Mouse (Mus musculus): ENCODE measurements at regions not wholly inside any gene's neighbourhood (a gene's known extent, or its start where the extent isn't known, plus 50 kb on each side); places are given as distances from the start of the nearest gene placed in this dataset.

GRCm38 (mm10) chr1:41603471-41603870 is 798.1 kb downstream of the Tmem182 start:
- dilution Hi-C loops (cut with MboI; ENCODE audit: extremely low pct_ligation_motif_present, extremely low pct_unique_long_range_greater_than_20kb, low sequenced_read_pairs), result no loop called here
- no peak overlapping the region for H3K27ac ChIP-seq (ENCODE audit: insufficient read depth, low read depth)

GRCm38 (mm10) chr1:41604996-41605747 is 799.8 kb downstream of the Tmem182 start:
- H3K36me3 ChIP-seq (replicated peaks in 1 of 2; ENCODE audit: control insufficient read depth in 1 of 2, insufficient read depth in 1 of 2, low read length in 1 of 2), result no peaks in the 10 kb centered on the region
- H3K9ac ChIP-seq (ENCODE audit: insufficient read depth, low read depth), result no peak overlapping the region
- no peak overlapping the region for H3K27ac ChIP-seq (ENCODE audit: insufficient read depth, low read depth)
- dilution Hi-C loops (cut with MboI; ENCODE audit: extremely low pct_ligation_motif_present, extremely low pct_unique_long_range_greater_than_20kb, low sequenced_read_pairs), result no loop called here
- H3K27me3 ChIP-seq (replicated peaks), result no peaks in the 10 kb centered on the region
- in situ Hi-C loops (cut with MboI; ENCODE audit: low pct_ligation_motif_present, low pct_unique_long_range_greater_than_20kb, low sequenced_read_pairs), result no loop called here
- H3K4me1 ChIP-seq (ENCODE audit: control insufficient read depth in 1 of 2, insufficient read depth in 2 of 2), result no peaks in the 10 kb centered on the region
- DNase-seq (ENCODE audit: extremely low read depth), result no peak
- H3K9me3 ChIP-seq (replicated peaks; ENCODE audit: low read length), result peaks cover 45% of the 10 kb centered on the region
- H3K79me2 ChIP-seq (replicated peaks; ENCODE audit: control insufficient read depth, extremely low read depth, insufficient read depth, poor library complexity, severe bottlenecking), result no peaks in the 10 kb centered on the region
- TF ChIP-seq ZNF384 (IDR thresholded peaks at IDR 0.05; ENCODE audit: low read depth, low read length) (no peak), EP300 (IDR thresholded peaks at IDR 0.05; ENCODE audit: low read length) (no peak), NRF1 (IDR thresholded peaks at IDR 0.05; ENCODE audit: low read depth, low read length) (no peak), HCFC1 (IDR thresholded peaks at IDR 0.05; ENCODE audit: low read depth, low read length) (no peak), ETS1 (conservative IDR thresholded peaks at IDR 0.05; ENCODE audit: low read depth, low read length) (no peak), TCF12 (IDR thresholded peaks at IDR 0.05; ENCODE audit: low read depth, low read length) (no peak), MEF2A (IDR thresholded peaks at IDR 0.05; ENCODE audit: borderline replicate concordance, low read depth, low read length) (no peak), KAT2A (IDR thresholded peaks at IDR 0.05; ENCODE audit: insufficient replicate concordance, low read length) (no peak), CTCF (conservative IDR thresholded peaks at IDR 0.05 in 1 of 2, IDR thresholded peaks at IDR 0.05 in 1 of 2; ENCODE audit: low read depth in 2 of 2, low read length in 2 of 2) (no peak), BHLHE40 (IDR thresholded peaks at IDR 0.05; ENCODE audit: low read depth, low read length) (no peak), CHD2 (IDR thresholded peaks at IDR 0.05; ENCODE audit: low read length) (no peak), PAX5 (IDR thresholded peaks at IDR 0.05; ENCODE audit: low read length) (no peak)
- no peak overlapping the region for H3K4me2 ChIP-seq (ENCODE audit: insufficient read depth, low read depth, poor library complexity, severe bottlenecking)
- H3K4me3 ChIP-seq (replicated peaks in 1 of 3; ENCODE audit: low read depth in 2 of 3, low read length in 2 of 3, poor library complexity in 1 of 3), result no peak overlapping the region

More at GRCm38 (mm10) chr1:41603471-41603870, 798.1 kb downstream of the Tmem182 start:
- TF ChIP-seq POLR2A (IDR thresholded peaks at IDR 0.05; ENCODE audit: low read depth, low read length) (no peak), E2F4 (IDR thresholded peaks at IDR 0.05; ENCODE audit: insufficient replicate concordance, low read depth, low read length) (no peak), USF1 (IDR thresholded peaks at IDR 0.05; ENCODE audit: low read depth, low read length) (no peak), NELFE (IDR thresholded peaks at IDR 0.05; ENCODE audit: low read depth, low read length) (no peak), HCFC1 (IDR thresholded peaks at IDR 0.05; ENCODE audit: low read depth, low read length) (no peak), TCF12 (IDR thresholded peaks at IDR 0.05; ENCODE audit: low read depth, low read length) (no peak), UBTF (IDR thresholded peaks at IDR 0.05; ENCODE audit: low read depth, low read length) (no peak), JUND (conservative IDR thresholded peaks at IDR 0.05; ENCODE audit: low read depth, low read length) (no peak)
- H3K27me3 ChIP-seq (replicated peaks), result no peaks in the 10 kb centered on the region
- no peak for DNase-seq (ENCODE audit: extremely low read depth)
- no peak overlapping the region for H3K4me2 ChIP-seq (ENCODE audit: insufficient read depth, low read depth, poor library complexity, severe bottlenecking)
- H3K9ac ChIP-seq (ENCODE audit: insufficient read depth, low read depth), result no peak overlapping the region
- no peak overlapping the region for H3K4me3 ChIP-seq (replicated peaks in 1 of 3; ENCODE audit: low read depth in 2 of 3, low read length in 2 of 3, poor library complexity in 1 of 3)
- no peaks in the 10 kb centered on the region for H3K79me2 ChIP-seq (replicated peaks; ENCODE audit: control insufficient read depth, extremely low read depth, insufficient read depth, poor library complexity, severe bottlenecking)
- H3K36me3 ChIP-seq (replicated peaks in 1 of 2; ENCODE audit: control insufficient read depth in 1 of 2, insufficient read depth in 1 of 2, low read length in 1 of 2), result no peaks in the 10 kb centered on the region
- H3K9me3 ChIP-seq (replicated peaks; ENCODE audit: low read length), result peaks cover 37% of the 10 kb centered on the region
- no peaks in the 10 kb centered on the region for H3K4me1 ChIP-seq (ENCODE audit: control insufficient read depth in 1 of 2, insufficient read depth in 2 of 2)
- in situ Hi-C loops (cut with MboI; ENCODE audit: low pct_ligation_motif_present, low pct_unique_long_range_greater_than_20kb, low sequenced_read_pairs), result no loop called here

Data from CH12.LX (cell line).